Mouse (Mus musculus): ENCODE data around the gene Dnah11.

GRCm38 (mm10) chr12:118025771-118026170 is 173.1 kb downstream of the Dnah11 start:
- TF ChIP-seq CTCF (IDR thresholded peaks at IDR 0.05; ENCODE audit: extremely low read depth, insufficient read depth, low read length) (no peak), POLR2A (IDR thresholded peaks at IDR 0.05; ENCODE audit: extremely low read depth, insufficient read depth, low read length) (no peak)

Measured in cortical plate, adult 2 months (tissue).